Mouse (Mus musculus): ENCODE data around the gene Bglap2.
"Not testable (repeated sequence)": the region's sequence is repeated elsewhere in the genome, so short reads cannot be mapped to it uniquely, and the experiment has no call there.

- TF ChIP-seq CTCF, EP300 (IDR thresholded peaks at IDR 0.05): not testable (repeated sequence)
Observed at GRCm38 (mm10) chr3:88367517-88367916, 11.0 kb downstream of the Bglap2 start.
